ENCODE assay signal across 8 mouse cellular contexts in the genomic region with DNA sequence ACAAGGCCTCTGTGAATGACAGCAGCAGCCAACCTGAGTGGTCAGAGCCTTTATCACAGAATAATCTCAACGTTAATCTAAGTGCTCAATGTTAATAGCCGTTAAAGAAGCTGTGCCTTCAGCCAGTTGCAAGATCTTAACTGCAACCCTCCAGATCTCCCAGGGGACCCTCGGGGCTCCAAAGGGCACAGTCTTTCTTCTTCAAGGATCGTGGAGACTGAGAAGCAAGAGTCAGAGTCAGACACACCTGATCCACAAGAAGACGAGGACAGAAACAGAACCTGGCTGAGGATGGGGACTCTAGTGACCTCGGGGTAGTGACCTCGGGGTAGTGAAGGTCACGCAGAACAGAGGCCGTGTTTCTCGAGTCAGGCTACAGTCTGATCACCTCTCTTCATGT.
"Had no signal": no experiment of that assay in that cellular context is flagged by ENCODE, and none has a peak within 500 bp of the region (broad histone marks: within the 10 kb centered on the region; RNA-seq: fewer than 3 reads in every experiment).

No protein-coding gene starts in this region.

- DNase-seq: lung, adult 18-20 months; lung, embryonic 14.5 days; lung, postnatal 10 days; lung, postnatal 36 days; right cerebral cortex, postnatal 14 days; thymus, adult 2 months; thymus, postnatal 25 days; thymus, postnatal 4 days had no signal
